Mouse (Mus musculus): ENCODE measurements around the gene Col5a2. TPM values are rescaled to one million over a fixed set of nuclear protein-coding genes. Genes with fewer than 3 reads are reported as not detected.

The Col5a2 gene
- total and polyA plus RNA-seq, 3 experiments: not detected

DNA sequence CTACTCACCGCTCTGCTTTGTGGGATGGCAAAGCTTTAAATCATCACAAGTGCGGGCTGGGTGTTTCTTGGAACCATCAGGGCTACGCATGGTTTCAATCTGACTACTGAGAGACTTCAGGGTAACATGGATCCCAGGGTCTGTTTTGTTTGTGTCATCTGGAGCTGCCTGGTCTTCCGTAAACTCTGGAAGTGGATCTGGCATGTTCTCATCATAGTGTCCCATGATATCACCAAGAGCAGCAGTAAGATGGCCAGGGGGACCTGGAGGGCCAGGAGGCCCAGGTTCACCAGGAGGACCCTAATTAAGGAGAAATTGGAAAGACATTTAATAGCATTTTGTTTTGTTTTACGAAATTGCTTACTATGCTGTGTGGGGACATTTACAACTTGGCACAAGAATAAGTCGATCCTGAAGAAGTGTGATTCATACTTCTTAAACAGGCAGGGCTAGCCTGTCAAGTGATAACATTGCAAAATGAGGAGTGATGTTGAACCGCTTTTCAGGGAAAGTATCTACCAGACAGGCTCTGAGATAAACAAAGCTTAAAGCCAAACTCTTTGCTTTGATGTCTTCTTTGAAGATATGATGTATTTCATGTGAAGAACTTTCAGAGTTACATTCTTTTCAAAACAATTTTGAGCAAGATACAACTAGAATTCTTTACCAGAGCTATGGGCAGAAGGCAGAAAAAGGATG, 122.9 kb downstream of the Col5a2 start:
- TF ChIP-seq MAX (IDR thresholded peaks at IDR 0.05; ENCODE audit: low read length) (no peak), BHLHE40 (IDR thresholded peaks at IDR 0.05; ENCODE audit: low read depth, low read length) (no peak), EP300 (IDR thresholded peaks at IDR 0.05; ENCODE audit: low read length) (no peak), JUND (conservative IDR thresholded peaks at IDR 0.05; ENCODE audit: low read depth, low read length) (no peak), ZKSCAN1 (IDR thresholded peaks at IDR 0.05; ENCODE audit: borderline replicate concordance, low read depth, low read length) (no peak), SMC3 (IDR thresholded peaks at IDR 0.05; ENCODE audit: low read depth, low read length) (no peak), CHD1 (IDR thresholded peaks at IDR 0.05; ENCODE audit: low read depth, low read length) (no peak), GABPA (IDR thresholded peaks at IDR 0.05; ENCODE audit: insufficient replicate concordance, low read depth, low read length) (no peak), ZC3H11A (IDR thresholded peaks at IDR 0.05; ENCODE audit: low read depth, low read length) (no peak), RCOR1 (conservative IDR thresholded peaks at IDR 0.05; ENCODE audit: low read depth, low read length) (no peak)
- Histone ChIP-seq H3K27me3 (replicated peaks) (no peaks in the 10 kb centered on the region), H3K9me3 (replicated peaks; ENCODE audit: low read length) (no peaks in the 10 kb centered on the region), H3K27ac (ENCODE audit: insufficient read depth, low read depth) (no peak overlapping the region), H3K79me2 (replicated peaks; ENCODE audit: control insufficient read depth, extremely low read depth, insufficient read depth, poor library complexity, severe bottlenecking) (no peaks in the 10 kb centered on the region), H3K4me2 (ENCODE audit: insufficient read depth, low read depth, poor library complexity, severe bottlenecking) (no peak overlapping the region), H3K4me3 (replicated peaks in 1 of 3; ENCODE audit: low read depth in 2 of 3, low read length in 2 of 3, poor library complexity in 1 of 3) (no peak overlapping the region), H3K36me3 (replicated peaks in 1 of 2; ENCODE audit: control insufficient read depth in 1 of 2, insufficient read depth in 1 of 2, low read length in 1 of 2) (no peaks in the 10 kb centered on the region), H3K9ac (ENCODE audit: insufficient read depth, low read depth) (no peak overlapping the region), H3K4me1 (ENCODE audit: control insufficient read depth in 1 of 2, insufficient read depth in 2 of 2) (no peaks in the 10 kb centered on the region)
- in situ Hi-C loops (cut with MboI; ENCODE audit: low pct_ligation_motif_present, low pct_unique_long_range_greater_than_20kb, low sequenced_read_pairs) (no loop called here), dilution Hi-C loops (cut with MboI; ENCODE audit: extremely low pct_ligation_motif_present, extremely low pct_unique_long_range_greater_than_20kb, low sequenced_read_pairs) (no loop called here)
- DNase-seq (ENCODE audit: extremely low read depth): no peak

DNA sequence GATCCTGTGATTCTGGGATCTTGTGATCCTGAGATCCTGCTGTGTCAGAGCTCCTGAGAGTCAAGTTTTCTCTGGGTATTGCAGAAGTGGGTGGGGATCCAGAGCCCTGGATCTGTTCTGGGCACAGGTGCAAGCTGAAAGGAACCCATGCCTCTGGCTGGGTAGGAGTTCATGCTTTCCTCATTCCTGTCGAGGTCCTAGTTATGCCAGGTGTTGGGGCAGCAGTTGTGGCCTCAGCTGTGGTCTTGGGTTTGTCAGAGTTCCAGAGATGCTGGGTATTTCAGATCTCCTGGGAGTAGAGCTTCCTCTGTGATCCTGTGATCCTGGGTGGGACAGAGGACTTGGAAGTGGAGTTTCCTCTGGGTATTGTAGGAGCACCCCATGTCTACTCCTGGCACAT, 137.7 kb downstream of the Col5a2 start:
- H3K9ac ChIP-seq (ENCODE audit: insufficient read depth, low read depth): no peak overlapping the region
- no peaks in the 10 kb centered on the region for H3K4me1 ChIP-seq (ENCODE audit: control insufficient read depth in 1 of 2, insufficient read depth in 2 of 2)
- H3K36me3 ChIP-seq (replicated peaks in 1 of 2; ENCODE audit: control insufficient read depth in 1 of 2, insufficient read depth in 1 of 2, low read length in 1 of 2): no peaks in the 10 kb centered on the region
- no peak for DNase-seq (ENCODE audit: extremely low read depth)
- H3K4me2 ChIP-seq (ENCODE audit: insufficient read depth, low read depth, poor library complexity, severe bottlenecking): no peak overlapping the region
- dilution Hi-C loops (cut with MboI; ENCODE audit: extremely low pct_ligation_motif_present, extremely low pct_unique_long_range_greater_than_20kb, low sequenced_read_pairs): no loop called here
- no peak overlapping the region for H3K27ac ChIP-seq (ENCODE audit: insufficient read depth, low read depth)
- in situ Hi-C loops (cut with MboI; ENCODE audit: low pct_ligation_motif_present, low pct_unique_long_range_greater_than_20kb, low sequenced_read_pairs): no loop called here
- no peaks in the 10 kb centered on the region for H3K9me3 ChIP-seq (replicated peaks; ENCODE audit: low read length)
- H3K79me2 ChIP-seq (replicated peaks; ENCODE audit: control insufficient read depth, extremely low read depth, insufficient read depth, poor library complexity, severe bottlenecking): no peaks in the 10 kb centered on the region
- H3K27me3 ChIP-seq (replicated peaks): no peaks in the 10 kb centered on the region
- TF ChIP-seq MYC (IDR thresholded peaks at IDR 0.05; ENCODE audit: low read depth, low read length) (no peak), NELFE (IDR thresholded peaks at IDR 0.05; ENCODE audit: low read depth, low read length) (no peak), MXI1 (IDR thresholded peaks at IDR 0.05; ENCODE audit: low read depth, low read length) (no peak), MAZ (IDR thresholded peaks at IDR 0.05; ENCODE audit: low read depth, low read length) (no peak), CHD1 (IDR thresholded peaks at IDR 0.05; ENCODE audit: low read depth, low read length) (no peak), RCOR1 (conservative IDR thresholded peaks at IDR 0.05; ENCODE audit: low read depth, low read length) (no peak), ZKSCAN1 (IDR thresholded peaks at IDR 0.05; ENCODE audit: borderline replicate concordance, low read depth, low read length) (no peak), BHLHE40 (IDR thresholded peaks at IDR 0.05; ENCODE audit: low read depth, low read length) (no peak), USF2 (conservative IDR thresholded peaks at IDR 0.05; ENCODE audit: low read depth, low read length) (no peak), PAX5 (IDR thresholded peaks at IDR 0.05; ENCODE audit: low read length) (no peak), SMC3 (IDR thresholded peaks at IDR 0.05; ENCODE audit: low read depth, low read length) (no peak), TCF12 (IDR thresholded peaks at IDR 0.05; ENCODE audit: low read depth, low read length) (no peak)
- no peak overlapping the region for H3K4me3 ChIP-seq (replicated peaks in 1 of 3; ENCODE audit: low read depth in 2 of 3, low read length in 2 of 3, poor library complexity in 1 of 3)
